Mouse (Mus musculus) adrenal gland, adult 2 months (tissue): ENCODE data around the gene Dpy19l3. TPM values are rescaled to one million over a fixed set of nuclear protein-coding genes. Genes with fewer than 3 reads are reported as not detected.

ENCODE experiments used
- DNase-seq: peaks from one replicate; pipeline ENCODE4 v3.0.0; 2021
- polyA plus RNA-seq: library from polyadenylated mRNA; depleted of rRNA; stranded (reverse); fragments of >200 nt; gene quantifications from 2 replicates; pipeline ENCODE4 v1.2.3, GENCODE M21; 2012; rRNA removed
- total RNA-seq, 2 experiments: library from RNA; stranded (reverse); gene quantifications; 2 replicates each; pipeline ENCODE4 v1.2.3; 2021

Gene Dpy19l3
- total and polyA plus RNA-seq, 3 experiments: 9.5 to 71.8 (median 52.1) TPM

DNA sequence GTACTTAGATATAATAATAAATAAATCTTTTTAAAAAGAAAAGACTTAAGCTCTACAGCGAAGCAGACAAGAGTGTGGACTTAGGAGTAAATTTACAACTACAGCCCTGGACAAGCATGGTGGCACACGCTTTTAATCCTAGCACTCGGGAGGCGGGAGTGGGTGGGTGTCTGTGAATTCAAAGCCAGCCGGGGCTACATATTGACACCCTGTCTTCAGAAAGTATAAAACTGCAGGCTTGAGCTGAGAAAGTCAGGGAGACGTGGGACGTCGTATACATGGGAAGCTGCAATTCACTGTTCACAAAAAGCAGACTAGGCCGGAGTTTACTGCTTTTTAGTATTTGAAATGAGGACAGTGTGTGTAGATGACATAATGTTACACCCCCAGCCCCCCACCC lies 117.4 kb downstream of the Dpy19l3 start:
- DNase-seq: no peak

DNA sequence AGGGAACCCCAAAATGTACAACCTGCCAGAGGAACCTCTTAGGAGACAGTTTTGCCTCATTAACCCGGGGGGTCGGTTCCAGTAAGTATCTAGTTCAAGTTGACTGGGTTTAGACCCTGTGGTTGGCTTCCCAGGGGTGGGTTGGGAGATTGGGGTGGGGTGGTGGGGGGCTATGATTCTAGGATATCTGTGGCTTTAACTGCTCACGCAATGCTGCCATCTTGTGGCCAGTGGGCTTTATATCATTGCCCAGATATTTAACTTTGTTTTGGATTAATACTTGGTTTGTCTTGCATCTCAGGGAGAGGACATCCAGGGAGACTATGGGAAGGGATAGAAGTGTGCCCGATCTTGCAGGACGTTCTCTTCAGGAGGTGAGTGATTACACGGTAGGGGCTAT lies 118.0 kb downstream of the Dpy19l3 start:
- no peak for DNase-seq

Other genes starting within 250 kb of the Dpy19l3 start
- gene Tdrd12, start 216.7 kb downstream of the Dpy19l3 start, total RNA-seq: under 1 TPM in 1 of 2 experiments, not detected in 1; 0.23 TPM
- not detected in 2 replicates for gene Tdrd12, start 216.7 kb downstream of the Dpy19l3 start, polyA plus RNA-seq
- 10 to 100 TPM; 53.1 to 53.5 TPM for gene Nudt19, start 198.2 kb downstream of the Dpy19l3 start, total RNA-seq
- gene Nudt19, start 198.2 kb downstream of the Dpy19l3 start, polyA plus RNA-seq: 112 and 122 TPM in 2 replicates
- gene Rgs9bp, start 168.9 kb downstream of the Dpy19l3 start, total RNA-seq: under 1 TPM; 0.17 to 0.21 TPM
- 0.04 and 0.07 TPM in 2 replicates for gene Rgs9bp, start 168.9 kb downstream of the Dpy19l3 start, polyA plus RNA-seq
- 10 to 100 TPM; 27.7 to 30.4 TPM for gene Ankrd27, start 168.2 kb downstream of the Dpy19l3 start, total RNA-seq
- gene Ankrd27, start 168.2 kb downstream of the Dpy19l3 start, polyA plus RNA-seq: 14.5 and 19.9 TPM in 2 replicates
- 10 to 100 TPM; 87.1 to 88.8 TPM for gene Pdcd5, start 106.9 kb downstream of the Dpy19l3 start, total RNA-seq
- 21.2 and 21.3 TPM in 2 replicates for gene Pdcd5, start 106.9 kb downstream of the Dpy19l3 start, polyA plus RNA-seq
- 10 to 100 TPM; 21.5 to 22.6 TPM for gene Zfp507, start 48.5 kb upstream of the Dpy19l3 start, total RNA-seq
- gene Zfp507, start 48.5 kb upstream of the Dpy19l3 start, polyA plus RNA-seq: 3.1 and 4.1 TPM in 2 replicates